Mouse (Mus musculus) activated CD4-positive, CD25-positive, alpha-beta regulatory T cell, adult 4 months (primary cell): Measurements from ENCODE around the gene Spz1. TPM values are rescaled to one million over a fixed set of nuclear protein-coding genes. Genes with fewer than 3 reads are reported as not detected.

ENCODE experiments used
- ATAC-seq: one replicate; pipeline ENCODE4 v1.8.0; 2017
- polyA plus RNA-seq, 2 experiments: library from polyadenylated mRNA; unstranded; fragments of 100-300 nt; shearing (Covaris generic); gene quantifications; one replicate each; pipeline ENCODE4 v1.2.1; 2017

Spz1 gene
- polyA plus RNA-seq, 2 experiments from 2014 or later = not detected

GRCm38 (mm10) chr13:92578210-92578609 lies 2.2 kb upstream of the Spz1 start:
- ATAC-seq = no peak

GRCm38 (mm10) chr13:92576688-92577087 lies 716 bp upstream of the Spz1 start:
- ATAC-seq = no peak

GRCm38 (mm10) chr13:92559429-92559828 lies 16.5 kb downstream of the Spz1 start:
- no peak for ATAC-seq

GRCm38 (mm10) chr13:92557229-92557628 lies 18.7 kb downstream of the Spz1 start:
- no peak for ATAC-seq

- ATAC-seq = no peak
These were observed 19.4 kb downstream of the Spz1 start for GRCm38 (mm10) chr13:92556458-92557126.

GRCm38 (mm10) chr13:92547093-92547492 lies 28.9 kb downstream of the Spz1 start:
- no peak for ATAC-seq

GRCm38 (mm10) chr13:92540997-92541396 lies 35.0 kb downstream of the Spz1 start:
- ATAC-seq = no peak

GRCm38 (mm10) chr13:92539126-92539525 lies 36.8 kb downstream of the Spz1 start:
- no peak for ATAC-seq

- no peak for ATAC-seq
These were observed 42.2 kb downstream of the Spz1 start for GRCm38 (mm10) chr13:92533801-92534200.

GRCm38 (mm10) chr13:92532216-92532615 lies 43.8 kb downstream of the Spz1 start:
- no peak for ATAC-seq

- ATAC-seq = no peak
These were observed 44.7 kb downstream of the Spz1 start for GRCm38 (mm10) chr13:92531237-92531636.

GRCm38 (mm10) chr13:92530721-92531211 lies 45.2 kb downstream of the Spz1 start, which contains the start of gene Zfyve16:
Gene Zfyve16 (minus strand): TSS chr13:92530868.
- ATAC-seq = peak; percentile 82

- peak; percentile 31 for ATAC-seq
These were observed 45.9 kb downstream of the Spz1 start for GRCm38 (mm10) chr13:92529828-92530720.

Other genes starting within 250 kb of the Spz1 start
- gene Dhfr, start 221.4 kb downstream of the Spz1 start, polyA plus RNA-seq = 1 to 10 TPM; 3.8 to 6.3 TPM
- gene Msh3, start 221.2 kb downstream of the Spz1 start, polyA plus RNA-seq = 10 to 100 TPM; 38.0 to 38.5 TPM
- under 1 TPM in 1 of 2 experiments, not detected in 1; 0.15 TPM for gene Ankrd34b, start 150.3 kb downstream of the Spz1 start, polyA plus RNA-seq
- gene Fam151b, start 92.2 kb downstream of the Spz1 start, polyA plus RNA-seq = not detected
- gene Zfyve16, start 45.3 kb downstream of the Spz1 start, polyA plus RNA-seq = 10 to 100 TPM in 1 of 2 experiments, 1 to 10 TPM in 1; 9.7 to 10.1 TPM
- 10 to 100 TPM in 1 of 2 experiments, 1 to 10 TPM in 1; 9.2 to 10.6 TPM for gene Serinc5, start 34.9 kb upstream of the Spz1 start, polyA plus RNA-seq
- not detected for gene Thbs4, start 218.6 kb upstream of the Spz1 start, polyA plus RNA-seq